ENCODE assay signal across 10 mouse cellular contexts in genomic region chr1:120342371-120342821, GRCm38 (mm10). TPM values are rescaled to one million over a fixed set of nuclear protein-coding genes. Genes with fewer than 3 reads are reported as not detected.
DNase-seq lines count a peak whose midpoint lies in the region; ATAC-seq lines count a peak whose summit lies in the region.
"Had no signal": no experiment of that assay in that cellular context is flagged by ENCODE, and none has a peak within 500 bp of the region (broad histone marks: within the 10 kb centered on the region; RNA-seq: fewer than 3 reads in every experiment).

No protein-coding gene starts in this region.

- peak overlapping the region; percentile 40 for H3K4me3 ChIP-seq in forebrain, embryonic 12.5 days (replicated peaks)
- H3K4me3 ChIP-seq in hindbrain, embryonic 16.5 days (ENCODE audit: low read length), result peak overlapping the region; percentile 28
- H3K4me3 ChIP-seq in lung, embryonic 15.5 days, result peak overlapping the region; percentile 23

- 0 out of 2 replicates have a peak overlapping the region, but pooled peaks have one; percentile 21 for H3K9ac ChIP-seq in forebrain, embryonic 12.5 days
- peak overlapping the region; percentile 29; the same call in 1 of the 2 replicates for H3K9ac ChIP-seq in hindbrain, embryonic 16.5 days (ENCODE audit: low read depth, low read length)
- H3K9ac ChIP-seq in lung, embryonic 15.5 days, result no peak overlapping the region

- H3K4me1 ChIP-seq in forebrain, embryonic 12.5 days, result peaks cover 36% of the 10 kb centered on the region
- peaks cover 21% of the 10 kb centered on the region for H3K4me1 ChIP-seq in hindbrain, embryonic 16.5 days (ENCODE audit: control insufficient read depth, insufficient read depth, low read depth, low read length)
- peaks cover 21% of the 10 kb centered on the region for H3K4me1 ChIP-seq in lung, embryonic 15.5 days

- intact Hi-C loops in heart, postnatal 25 days (cut with DNase I), result no loop called here

- peak; percentile 89 for DNase-seq in heart, adult 11 months
- no peak for DNase-seq in heart, postnatal 25 days (ENCODE audit: low spot score)
- DNase-seq in ZHBTc4 (ENCODE audit: low read depth, low spot score), result peak; percentile 81
- DNase-seq in spleen, postnatal 4 days (ENCODE audit: low spot score in 2 of 2), result peak; percentile 33 to 82
- DNase-seq in cerebellum, postnatal 36 days, result no peak

- H3K27me3 ChIP-seq in forebrain, embryonic 12.5 days, result peaks cover 87% of the 10 kb centered on the region
- peaks cover 54% of the 10 kb centered on the region for H3K27me3 ChIP-seq in hindbrain, embryonic 16.5 days (replicated peaks; ENCODE audit: control insufficient read depth, insufficient read depth, low read length)
- peaks cover 90% of the 10 kb centered on the region for H3K27me3 ChIP-seq in lung, embryonic 15.5 days

- H3K36me3 ChIP-seq in forebrain, embryonic 12.5 days (replicated peaks), result no peaks in the 10 kb centered on the region
- H3K36me3 ChIP-seq in hindbrain, embryonic 16.5 days (ENCODE audit: control insufficient read depth, insufficient read depth, low read length), result no peaks in the 10 kb centered on the region
- no peaks in the 10 kb centered on the region for H3K36me3 ChIP-seq in lung, embryonic 15.5 days
- H3K36me3 ChIP-seq: G1E had no signal

- H3K27ac ChIP-seq in forebrain, embryonic 12.5 days, result no peak overlapping the region
- H3K27ac ChIP-seq in hindbrain, embryonic 16.5 days (ENCODE audit: low read depth, low read length), result no peak overlapping the region
- no peak overlapping the region for H3K27ac ChIP-seq in lung, embryonic 15.5 days

- ATAC-seq in forebrain, embryonic 12.5 days (ENCODE audit: low FRiP score), result peak; percentile 15; the same call in 1 of the 2 replicates
- ATAC-seq in hindbrain, embryonic 16.5 days, result peak; percentile 27; the same call in 1 of the 2 replicates
- no peak for ATAC-seq in lung, embryonic 15.5 days (ENCODE audit: borderline replicate concordance, extremely low read depth, low FRiP score, low TSS enrichment)

- H3K9me3 ChIP-seq in forebrain, embryonic 12.5 days, result no peaks in the 10 kb centered on the region
- H3K9me3 ChIP-seq in hindbrain, embryonic 16.5 days (ENCODE audit: control insufficient read depth, low read length), result no peaks in the 10 kb centered on the region
- no peaks in the 10 kb centered on the region for H3K9me3 ChIP-seq in lung, embryonic 15.5 days

- H3K4me2 ChIP-seq in forebrain, embryonic 12.5 days, result peak overlapping the region; percentile 59
- H3K4me2 ChIP-seq in hindbrain, embryonic 16.5 days (ENCODE audit: low read length), result peak overlapping the region; percentile 59
- peak overlapping the region; percentile 49 for H3K4me2 ChIP-seq in lung, embryonic 15.5 days

- WGBS in forebrain, embryonic 12.5 days, result under 1% methylated on average over 34 of the region's 34 CpGs
- WGBS in hindbrain, embryonic 16.5 days, result under 1% methylated on average over 34 of the region's 34 CpGs
- WGBS in lung, embryonic 15.5 days, result under 1% methylated on average over 34 of the region's 34 CpGs

RNA-seq across cellular contexts. Expression of gene C1ql2, which starts 2.0 kb away (rescaled TPM):
- not detected for total RNA-seq in heart, postnatal 25 days (2021)
- 0.13 and 0.40 TPM in 2 replicates for polyA plus RNA-seq in forebrain, embryonic 12.5 days (2016; fragmentation: Nextera tagmentation; extraction: Ambion mirVana)
- 5.4 and 5.8 TPM in 2 replicates for polyA plus RNA-seq in hindbrain, embryonic 16.5 days (2015; fragmentation: Nextera tagmentation; extraction: Ambion mirVana)
- polyA plus RNA-seq in lung, embryonic 15.5 days (2015; fragmentation: Nextera tagmentation; extraction: Ambion mirVana), result 0.10 TPM in 1 of 2 replicates, not detected in the other
- total RNA-seq: hematopoietic stem cell, adult 5-6 weeks had no signal
- polyA plus RNA-seq: G1E had no signal

Comparison
In these comparisons a context has a peak if more than half of its experiments do, and no peak if none do; other contexts are left out.
1. DNase-seq: peak in heart, adult 11 months (single experiment), ZHBTc4 (single experiment) and spleen, postnatal 4 days (2 of 2); none in heart, postnatal 25 days (single experiment) and cerebellum, postnatal 36 days (0 of 2).
2. Peak in every context shown above with its lines, with median percentiles within 50 percentile points of each other: H3K4me2 ChIP-seq and H3K4me3 ChIP-seq.